Mouse (Mus musculus): ENCODE results near the gene U90926. TPM values are rescaled to one million over a fixed set of nuclear protein-coding genes. Genes with fewer than 3 reads are reported as not detected.

U90926 gene
- total RNA-seq (2021), result not detected

GRCm38 (mm10) chr5:92215308-92215707 lies at the start of gene U90926:
TSS of gene U90926 (minus strand) at chr5:92215408.
- no peak for DNase-seq

GRCm38 (mm10) chr5:92263761-92264359 lies 48.7 kb upstream of the U90926 start:
- peak; percentile 87 for DNase-seq

- no peak for DNase-seq
These were observed 47.4 kb upstream of the U90926 start for GRCm38 (mm10) chr5:92262646-92263045.

- no peak for DNase-seq
These were observed 41.0 kb upstream of the U90926 start, which contains the start of gene Ppef2 for GRCm38 (mm10) chr5:92256218-92256617. TSS of gene Ppef2 (minus strand) at chr5:92256278.

GRCm38 (mm10) chr5:92254476-92254875 lies 39.3 kb upstream of the U90926 start:
- no peak for DNase-seq

GRCm38 (mm10) chr5:92252797-92253343 lies 37.7 kb upstream of the U90926 start:
- peak; percentile 14 for DNase-seq

GRCm38 (mm10) chr5:92252031-92252430 lies 36.8 kb upstream of the U90926 start:
- no peak for DNase-seq

- DNase-seq, result no peak
These were observed 33.4 kb upstream of the U90926 start for GRCm38 (mm10) chr5:92248614-92249013.

GRCm38 (mm10) chr5:92245483-92245882 lies 30.3 kb upstream of the U90926 start:
- DNase-seq, result no peak

GRCm38 (mm10) chr5:92244900-92245299 lies 29.7 kb upstream of the U90926 start:
- no peak for DNase-seq

GRCm38 (mm10) chr5:92240769-92241168 lies 25.6 kb upstream of the U90926 start:
- DNase-seq, result no peak

- DNase-seq, result peak; percentile 74
These were observed 24.4 kb upstream of the U90926 start for GRCm38 (mm10) chr5:92239333-92240232.

GRCm38 (mm10) chr5:92234939-92235557 lies 19.8 kb upstream of the U90926 start:
- DNase-seq, result no peak

GRCm38 (mm10) chr5:92233366-92233765 lies 18.2 kb upstream of the U90926 start:
- DNase-seq, result no peak

GRCm38 (mm10) chr5:92231836-92232235 lies 16.6 kb upstream of the U90926 start:
- DNase-seq, result no peak

GRCm38 (mm10) chr5:92230306-92230705 lies 15.1 kb upstream of the U90926 start:
- DNase-seq, result no peak

- no peak for DNase-seq
These were observed 14.3 kb upstream of the U90926 start for GRCm38 (mm10) chr5:92229514-92229913.

- no peak for DNase-seq
These were observed 13.6 kb upstream of the U90926 start for GRCm38 (mm10) chr5:92228776-92229175.

GRCm38 (mm10) chr5:92227782-92228181 lies 12.6 kb upstream of the U90926 start:
- peak; percentile 23 for DNase-seq

GRCm38 (mm10) chr5:92220287-92220902 lies 5.2 kb upstream of the U90926 start:
- no peak for DNase-seq

- no peak for DNase-seq
These were observed 4.6 kb upstream of the U90926 start for GRCm38 (mm10) chr5:92219826-92220225.
